Mouse (Mus musculus): ENCODE measurements at regions not wholly inside any gene's neighbourhood (a gene's known extent, or its start where the extent isn't known, plus 50 kb on each side); places are given as distances from the start of the nearest gene placed in this dataset.
A peak's percentile ranks its signal among the peaks of the same experiment; 100 is the strongest.

DNA sequence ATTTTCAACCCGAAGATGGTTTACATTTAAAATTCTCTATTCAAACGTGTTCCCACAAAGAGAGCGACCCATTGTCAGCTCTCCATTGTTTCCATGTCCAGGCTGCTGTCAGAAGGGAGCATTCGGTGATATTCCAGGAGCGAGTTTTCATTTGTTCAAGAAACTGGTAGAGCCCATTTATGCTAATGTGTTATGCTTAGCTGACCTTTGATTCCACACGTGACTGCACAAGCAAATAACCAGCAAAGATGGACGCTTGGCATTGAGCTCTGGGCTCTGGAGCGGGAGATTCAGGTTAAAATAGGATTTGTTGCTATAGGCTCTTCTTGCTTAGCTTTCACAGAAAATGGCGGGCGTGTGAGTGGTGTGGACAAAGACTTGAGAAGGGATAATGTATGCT is 105.3 kb upstream of the Prickle1 start:
- DNase-seq: no peak

DNA sequence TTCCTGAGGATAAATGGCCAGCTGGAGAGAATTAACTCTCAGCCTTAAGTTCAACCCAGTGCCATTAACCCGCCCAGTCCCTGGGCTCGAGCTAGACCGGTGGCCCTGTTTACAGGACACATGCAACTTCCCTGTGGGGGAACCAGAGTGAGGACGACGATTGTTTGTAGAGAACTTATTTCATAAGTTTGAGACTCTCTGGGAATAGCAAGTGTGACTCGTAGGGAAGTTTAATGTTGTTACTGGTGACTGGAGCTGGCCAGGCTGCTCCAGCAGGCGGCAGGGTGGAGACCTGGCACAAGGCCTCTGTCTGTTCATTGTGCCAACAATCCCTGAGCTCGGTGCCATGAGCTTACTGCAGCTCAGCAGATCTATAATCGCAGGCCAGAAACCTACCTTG is 104.3 kb upstream of the Prickle1 start:
- peak; percentile 74 for DNase-seq

DNA sequence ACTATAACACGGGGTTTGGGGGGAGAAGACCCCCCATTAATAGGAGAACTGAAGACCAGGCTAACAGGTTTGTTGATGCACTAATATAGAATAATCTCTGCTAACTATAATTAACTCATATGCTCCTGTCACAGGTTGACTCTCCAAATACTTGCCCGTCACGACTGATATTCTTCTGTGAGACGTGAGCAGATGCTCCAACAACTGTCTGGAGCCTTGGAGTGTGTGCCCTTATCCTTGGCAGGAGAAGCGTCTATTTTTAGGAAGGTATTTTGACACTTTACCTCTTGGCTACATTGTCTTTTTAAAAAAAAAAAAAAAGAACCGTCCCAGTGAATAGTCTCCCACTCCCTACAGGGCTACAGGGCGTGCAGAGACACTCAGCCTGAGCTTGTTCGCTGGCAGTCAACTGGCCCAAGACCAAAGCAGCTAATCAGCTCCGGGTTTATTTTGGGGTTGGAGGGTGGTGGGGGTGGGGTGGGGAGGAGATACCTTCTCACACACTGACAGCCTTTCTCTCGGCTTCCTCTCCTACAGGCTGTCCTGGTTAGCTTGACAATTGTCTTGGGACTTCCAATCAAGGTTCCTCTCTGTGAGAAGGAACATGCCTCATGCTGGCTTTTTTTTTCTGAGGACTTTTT is 102.6 kb upstream of the Prickle1 start:
- no peak for DNase-seq

DNA sequence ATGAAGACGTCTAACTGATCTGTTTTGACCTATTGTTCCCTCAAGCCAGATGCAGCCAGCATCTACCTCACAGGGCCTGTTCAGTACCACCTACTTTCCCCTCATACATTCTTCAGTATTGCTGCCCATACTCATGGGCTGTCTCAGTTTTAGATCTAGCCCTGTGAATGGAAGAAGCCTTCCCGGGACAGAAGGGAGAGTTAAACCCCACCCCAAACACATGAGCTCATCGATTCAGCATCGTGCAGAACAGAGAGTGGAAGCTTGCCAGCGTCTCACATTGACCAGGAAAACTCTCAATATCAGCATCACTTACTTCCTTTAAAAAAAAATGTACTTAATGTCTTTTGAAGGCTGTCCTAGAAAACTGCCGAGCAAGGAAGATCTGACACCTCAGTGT is 95.0 kb upstream of the Prickle1 start:
- DNase-seq: no peak

DNA sequence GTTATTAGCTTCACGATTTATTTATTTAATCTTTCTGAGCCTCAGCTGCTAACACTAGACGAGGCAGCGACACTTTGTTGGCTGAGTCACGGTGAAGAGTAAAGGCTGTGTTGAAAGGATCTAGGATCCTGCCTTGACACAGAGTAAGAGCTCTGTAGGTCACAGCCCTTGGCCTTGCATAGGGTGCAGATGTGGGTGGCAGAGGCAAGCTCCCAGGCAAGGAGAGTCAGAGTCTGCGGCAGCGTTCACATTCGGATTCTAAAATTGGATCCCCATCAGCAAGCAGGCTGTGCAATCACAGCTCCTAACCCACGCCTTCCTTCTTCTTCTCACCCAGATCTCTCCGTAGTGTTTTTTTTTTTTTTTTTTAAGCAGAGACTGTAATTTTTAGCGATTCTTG is 94.3 kb upstream of the Prickle1 start:
- no peak for DNase-seq

DNA sequence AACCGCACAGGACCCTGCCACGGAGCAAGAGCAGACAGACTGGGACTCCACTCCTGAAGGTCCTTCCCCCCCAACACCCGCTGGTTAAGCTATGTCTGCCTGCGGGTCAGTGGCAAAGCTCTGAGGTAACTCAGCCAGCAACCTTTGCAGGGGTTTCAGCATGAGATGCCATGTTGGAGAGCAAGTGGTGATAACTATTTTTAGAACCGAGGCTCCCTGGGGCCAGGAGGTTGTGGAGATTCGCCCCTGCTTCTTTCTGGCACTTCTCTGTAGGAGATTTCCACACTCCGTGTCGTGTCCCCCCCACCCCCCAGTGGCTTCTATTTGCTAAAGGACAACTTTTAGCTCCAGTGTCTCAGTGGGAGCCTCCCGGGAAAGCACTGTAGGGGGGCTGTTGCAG is 90.7 kb upstream of the Prickle1 start:
- DNase-seq: no peak

DNA sequence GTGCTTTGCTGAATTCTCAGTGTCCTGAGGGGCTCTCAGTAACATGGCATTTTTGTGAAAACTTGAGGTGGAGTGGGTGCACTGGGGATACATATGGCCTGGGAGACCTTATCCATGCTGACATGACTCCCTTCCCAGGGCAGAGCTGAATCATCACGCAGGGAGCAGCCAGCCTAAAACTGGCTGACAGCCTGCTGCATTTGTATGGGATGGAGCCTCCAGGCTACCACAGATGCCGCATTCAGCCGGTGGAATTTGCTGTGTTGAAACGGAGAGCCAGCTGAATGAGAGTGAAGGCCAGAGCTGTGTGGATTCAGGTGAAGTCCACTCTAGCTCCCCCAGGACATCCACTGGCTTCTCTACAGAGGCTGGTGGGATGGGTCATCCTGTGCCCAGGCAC is 85.9 kb upstream of the Prickle1 start:
- DNase-seq: no peak

DNA sequence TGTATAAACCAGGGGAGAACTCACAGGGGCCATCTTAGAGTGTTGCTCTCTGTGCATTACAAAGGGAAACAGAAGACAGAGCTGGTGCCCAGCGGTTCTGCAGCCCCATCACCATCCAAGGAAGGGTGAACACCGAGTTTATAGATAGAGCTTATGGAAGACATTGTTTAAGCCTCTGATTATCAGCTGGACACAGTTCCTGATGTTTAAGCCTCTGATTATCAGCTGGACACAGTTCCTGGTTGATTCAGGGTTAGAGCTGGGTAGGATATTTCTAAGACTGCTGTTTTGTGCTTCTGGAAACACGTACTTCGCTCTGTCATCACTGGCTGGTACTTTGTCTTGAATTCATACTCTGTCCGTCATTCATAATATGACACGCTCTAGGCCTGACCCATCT is 79.9 kb upstream of the Prickle1 start:
- DNase-seq: no peak

DNA sequence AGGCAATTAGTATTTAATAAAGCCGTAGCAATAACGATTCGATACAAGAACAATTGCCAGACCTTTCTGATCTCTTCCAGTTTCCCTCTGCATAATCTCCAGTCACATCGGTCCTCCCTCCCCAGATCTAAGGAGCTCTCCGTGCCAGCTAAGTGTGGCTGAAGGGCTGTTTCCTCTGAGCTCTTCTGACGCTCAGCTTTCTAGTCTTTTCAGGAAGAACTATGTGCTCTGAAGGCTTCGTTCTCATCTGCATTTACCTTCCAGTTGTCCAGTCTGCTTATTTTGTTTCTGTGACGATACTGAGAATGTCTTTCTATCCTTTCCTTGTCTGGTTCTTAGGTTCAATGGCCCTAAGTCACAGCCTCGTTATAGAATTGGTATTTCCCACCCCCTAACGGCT is 78.3 kb upstream of the Prickle1 start:
- no peak for DNase-seq

DNA sequence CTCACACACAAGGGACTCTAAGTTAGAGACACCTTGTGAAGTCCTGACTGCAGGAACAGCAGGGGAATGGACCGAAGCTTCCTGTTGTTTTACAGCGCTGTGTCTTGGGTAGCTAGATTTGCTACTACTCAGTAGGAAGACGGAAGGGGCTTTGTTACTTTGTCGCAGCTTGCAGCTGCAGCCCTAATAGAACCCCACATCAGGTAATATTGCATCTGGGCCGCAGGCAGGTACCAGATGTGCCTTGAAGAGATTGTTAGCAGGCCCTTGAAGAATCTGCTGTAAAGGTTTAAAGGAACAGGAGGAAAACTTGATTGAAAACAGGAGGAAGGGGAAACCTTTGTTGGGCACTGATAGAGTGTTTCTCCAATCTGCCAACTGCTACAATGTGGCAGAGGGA is 68.2 kb upstream of the Prickle1 start:
- DNase-seq: no peak

DNA sequence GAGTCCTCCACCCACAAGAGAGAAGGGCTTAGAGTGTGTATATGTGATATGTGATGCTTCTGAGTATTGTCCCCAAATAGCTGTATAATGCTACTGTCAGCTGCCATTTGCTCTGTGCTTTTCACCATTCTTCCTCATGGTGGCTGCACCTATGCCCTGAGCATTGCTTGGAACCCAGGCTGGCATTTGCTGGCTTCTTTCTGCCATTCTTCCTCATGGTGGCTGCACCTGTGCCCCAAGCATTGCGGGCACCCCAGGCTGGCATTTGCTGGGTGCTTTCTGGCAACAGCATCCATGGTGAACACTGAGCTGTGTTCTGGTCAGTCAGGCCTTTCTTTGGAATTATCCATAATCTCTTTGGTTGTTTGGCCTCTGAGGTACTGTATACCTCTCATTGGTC is 66.9 kb upstream of the Prickle1 start:
- DNase-seq: no peak

DNA sequence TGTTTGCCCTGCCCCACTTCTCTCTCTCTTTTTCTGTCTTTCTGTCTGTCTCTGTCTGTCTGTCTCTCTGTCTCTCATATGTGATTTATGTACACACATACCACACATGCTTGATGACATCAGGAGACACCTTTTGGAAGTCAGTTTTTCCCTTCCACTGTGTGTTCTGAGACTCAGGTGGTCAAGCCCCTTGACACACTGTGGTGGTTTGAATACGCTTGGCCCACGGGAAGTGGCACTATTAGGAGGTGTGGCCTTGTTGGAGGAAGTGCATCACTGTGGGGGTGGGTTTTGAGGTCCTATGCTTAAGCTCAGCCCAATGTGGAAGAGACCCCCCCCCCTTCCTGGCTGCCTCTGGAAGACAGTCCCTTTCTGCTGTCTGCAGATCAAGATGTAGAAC is 66.1 kb upstream of the Prickle1 start:
- no peak for DNase-seq

DNA sequence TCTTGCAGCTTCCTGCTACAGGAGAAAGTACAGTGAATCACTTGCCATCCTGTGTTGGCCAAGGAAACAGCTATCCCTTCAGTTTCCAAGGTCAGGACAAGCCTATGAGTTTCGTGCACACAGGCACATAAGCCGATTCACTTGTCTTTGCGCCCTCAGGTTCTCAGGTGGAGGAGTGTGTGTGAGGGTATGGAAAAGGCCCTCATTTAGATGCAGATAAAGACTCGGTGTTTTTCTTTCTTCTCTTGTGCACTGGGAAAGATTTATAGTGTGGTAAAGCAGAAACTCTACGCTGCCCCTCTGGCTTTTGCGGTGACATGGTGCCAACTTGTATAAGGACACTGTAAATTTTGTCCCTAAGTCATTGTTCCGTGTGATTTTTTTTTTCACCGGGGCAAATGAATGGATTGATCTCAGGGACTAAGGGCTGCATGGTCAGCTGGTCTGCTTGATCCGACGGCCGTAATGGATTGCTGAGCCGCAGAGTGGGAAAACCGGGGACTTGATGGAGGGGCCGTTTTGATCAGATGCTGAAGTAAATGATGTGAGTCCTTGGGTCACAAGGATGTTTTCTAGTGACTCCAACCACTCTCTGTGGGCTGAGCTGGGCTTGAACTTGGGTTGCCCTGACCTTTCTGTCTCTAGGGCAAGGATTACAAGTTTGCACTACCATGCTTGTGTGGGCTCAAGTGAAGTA is 65.4 kb upstream of the Prickle1 start:
- no peak for DNase-seq

DNA sequence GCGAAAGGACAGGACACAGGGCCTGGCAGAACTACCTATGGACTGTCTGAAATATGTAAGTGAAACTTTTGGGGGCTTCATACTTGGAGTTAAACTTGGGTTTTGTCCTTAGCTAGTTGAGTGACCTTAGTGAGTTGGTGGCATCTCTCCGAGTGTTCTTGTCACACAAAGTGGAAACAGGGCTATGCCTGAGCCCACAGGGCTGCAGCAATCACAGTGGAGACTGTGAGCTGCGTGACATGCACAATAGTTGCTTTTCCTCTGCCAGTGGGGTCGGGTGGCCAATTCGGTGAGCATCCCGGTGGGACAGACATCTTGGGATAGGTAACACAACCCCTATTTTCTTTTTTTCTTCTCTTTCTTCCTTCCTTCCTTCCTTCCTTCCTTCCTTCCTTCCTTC is 61.5 kb upstream of the Prickle1 start:
- no peak for DNase-seq

DNA sequence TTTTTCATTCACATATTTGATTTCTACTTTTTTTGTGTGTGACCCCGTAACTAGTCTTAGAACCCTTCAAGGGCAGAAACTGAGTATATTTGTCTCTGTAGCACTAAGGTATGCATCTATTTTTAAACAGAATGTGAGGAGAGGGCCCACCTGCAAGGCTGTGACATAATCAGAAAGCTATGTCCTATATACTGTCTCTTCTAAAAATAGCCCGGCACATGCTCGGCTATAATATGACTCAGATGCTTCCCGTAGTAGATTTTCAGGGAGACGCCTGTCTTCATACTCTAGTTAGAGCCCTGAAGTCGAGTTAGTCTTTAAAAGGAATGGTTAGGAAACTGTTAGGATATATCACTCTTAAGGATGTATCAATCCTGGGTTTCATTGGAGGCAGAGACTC is 61.0 kb upstream of the Prickle1 start:
- DNase-seq: no peak

DNA sequence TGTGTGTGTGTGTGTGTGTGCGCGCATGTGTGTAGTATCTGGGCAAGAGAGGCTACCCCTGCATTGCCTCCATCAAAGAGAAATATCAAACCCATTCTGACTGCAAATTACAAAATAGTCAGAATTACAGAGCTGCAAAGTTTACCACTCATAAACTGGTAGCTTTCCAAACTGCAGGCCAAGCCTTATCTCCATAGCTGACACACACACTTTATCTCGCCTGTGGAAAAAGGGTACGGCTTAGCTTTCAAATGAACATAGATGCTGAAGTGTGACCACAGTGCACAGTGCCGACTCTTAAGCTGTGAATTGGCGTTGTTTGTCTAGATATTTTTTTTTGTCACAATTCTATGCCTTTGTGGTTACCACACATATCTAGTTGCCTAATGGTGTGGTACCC is 60.1 kb upstream of the Prickle1 start:
- no peak for DNase-seq

DNA sequence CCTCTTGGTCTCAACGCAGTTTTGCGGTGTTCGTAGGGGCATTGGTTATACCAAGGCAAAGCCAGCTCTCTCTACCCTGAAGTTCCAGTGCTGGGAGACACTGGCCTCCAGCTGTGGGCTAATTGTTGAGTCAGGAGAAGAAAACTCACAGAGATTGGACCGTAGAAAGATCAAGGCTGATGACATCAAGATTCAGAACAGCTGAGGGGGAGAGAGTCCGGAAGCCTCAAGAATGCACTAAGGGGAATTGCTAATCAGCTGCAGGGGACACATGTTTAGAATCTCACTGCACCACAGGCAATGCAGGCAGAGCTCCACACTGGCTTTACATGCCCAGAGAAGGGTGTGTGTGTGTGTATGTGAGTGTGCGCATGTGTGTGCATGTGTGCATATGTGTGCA is 59.6 kb upstream of the Prickle1 start:
- DNase-seq: peak; percentile 22

DNA sequence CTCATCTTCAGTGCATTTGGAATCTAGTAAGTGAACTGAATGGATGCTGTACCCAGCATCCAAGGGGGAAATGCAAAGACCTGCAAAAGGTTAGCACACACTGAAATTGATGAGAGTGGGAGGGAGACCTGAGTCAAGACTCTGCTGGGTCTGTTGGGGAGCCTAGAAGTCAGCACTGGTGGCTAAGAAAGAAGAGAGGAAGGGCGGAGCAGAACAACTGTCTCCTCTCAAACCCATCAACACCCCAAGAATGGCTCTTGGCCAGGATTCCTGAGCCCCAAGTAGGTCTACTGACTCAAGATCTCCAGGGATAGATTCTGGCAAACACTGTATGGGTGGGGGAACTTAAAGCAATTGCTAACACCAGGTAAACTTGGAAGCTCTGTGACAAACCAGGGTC is 57.7 kb upstream of the Prickle1 start:
- DNase-seq: no peak

DNA sequence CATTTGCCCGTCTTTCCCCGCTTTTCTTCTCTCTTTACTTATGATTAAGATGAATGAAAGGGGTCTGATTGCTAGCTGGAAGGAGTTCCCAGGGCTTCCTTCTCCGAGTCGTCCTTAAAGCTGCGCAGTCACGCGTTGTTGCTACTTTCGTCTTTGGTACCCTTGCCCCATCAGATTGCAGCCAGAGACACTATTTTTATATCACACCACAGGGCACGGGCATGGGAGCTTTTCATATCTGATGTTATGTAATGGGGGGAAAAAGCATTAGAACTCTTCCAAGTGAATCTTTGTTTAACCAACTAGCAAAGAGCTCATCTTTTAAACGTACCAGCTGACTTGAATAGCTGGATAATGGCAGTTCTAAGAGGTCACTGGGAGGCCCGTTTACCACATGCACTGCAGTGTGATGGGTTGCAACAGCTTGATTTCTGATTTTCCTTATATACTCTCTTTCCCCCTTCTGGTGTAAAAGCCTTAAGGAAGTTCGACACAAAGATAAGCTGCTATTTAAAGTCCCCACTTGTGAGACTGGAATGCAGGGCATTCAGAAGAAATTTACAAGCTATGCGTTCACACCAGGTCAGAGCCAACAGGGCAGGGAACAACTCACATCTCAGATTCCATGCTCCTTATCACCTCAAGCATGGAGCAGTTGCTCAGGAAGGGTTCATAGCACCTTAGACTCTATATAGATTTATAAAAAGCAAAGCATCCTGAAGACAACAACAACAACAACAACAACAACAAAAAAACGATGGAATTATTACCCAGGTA is 55.5 kb upstream of the Prickle1 start:
- DNase-seq: no peak

DNA sequence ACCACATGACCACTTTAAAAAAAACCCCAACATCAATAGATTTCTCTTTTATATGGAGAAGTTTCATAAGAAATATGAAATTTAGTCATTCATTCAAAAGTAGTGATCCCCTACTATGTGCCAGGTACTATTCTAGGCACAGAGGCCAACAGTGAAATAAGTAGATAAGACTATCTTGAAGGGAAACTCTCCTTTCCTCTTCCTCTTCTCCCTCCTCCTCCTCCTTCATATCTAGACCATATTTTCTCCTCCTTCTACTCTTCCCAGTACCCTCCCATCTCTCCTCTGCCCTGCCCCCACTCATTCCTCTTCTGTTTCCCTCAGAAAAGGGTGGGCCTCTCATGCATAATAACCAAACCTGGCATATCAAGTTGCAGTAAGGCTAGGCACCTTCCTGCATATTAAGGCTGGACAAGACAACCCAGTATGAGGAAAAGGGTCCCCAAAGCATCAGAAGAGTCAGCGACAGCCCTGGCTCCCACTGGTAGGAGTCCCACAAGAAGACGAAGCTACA is 54.4 kb upstream of the Prickle1 start:
- DNase-seq: no peak

DNA sequence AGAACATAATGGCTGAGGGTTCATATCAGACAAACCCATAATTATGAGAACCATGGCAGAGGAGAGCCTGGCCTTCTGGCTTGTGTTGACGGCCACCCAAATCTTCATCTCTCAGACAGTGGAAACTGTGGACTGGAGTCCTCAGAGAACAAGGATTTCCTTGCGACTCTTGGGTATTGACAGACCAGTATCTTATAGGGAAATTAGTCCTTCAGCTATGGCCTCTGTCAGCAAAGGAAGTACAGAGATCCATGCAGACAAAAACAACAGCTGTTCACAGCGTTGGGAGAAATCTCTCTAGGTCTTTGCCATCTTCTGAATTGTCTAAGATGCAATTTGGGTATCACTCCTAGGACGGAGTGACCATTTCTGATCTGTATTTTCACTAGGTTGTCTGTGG is 53.0 kb upstream of the Prickle1 start:
- DNase-seq: no peak

DNA sequence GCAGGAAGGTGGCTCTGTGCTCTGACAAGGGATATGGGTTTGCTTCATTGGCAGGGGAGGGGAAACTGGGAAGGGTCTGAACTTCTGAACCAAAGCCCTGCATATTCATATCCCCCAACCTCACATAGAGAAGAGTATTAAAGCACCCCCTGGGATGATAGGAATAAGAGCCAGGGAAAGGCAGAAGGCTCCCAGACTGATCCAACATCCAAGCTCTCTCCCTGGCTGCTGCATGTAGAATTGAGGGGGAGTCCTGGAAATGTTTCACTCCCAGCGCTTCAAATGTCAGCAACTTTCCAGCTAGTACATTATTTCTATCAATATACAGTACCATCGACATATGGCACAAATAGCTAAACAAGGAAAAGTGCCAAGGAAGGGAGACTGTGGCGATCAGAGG is 51.1 kb upstream of the Prickle1 start:
- no peak for DNase-seq

DNA sequence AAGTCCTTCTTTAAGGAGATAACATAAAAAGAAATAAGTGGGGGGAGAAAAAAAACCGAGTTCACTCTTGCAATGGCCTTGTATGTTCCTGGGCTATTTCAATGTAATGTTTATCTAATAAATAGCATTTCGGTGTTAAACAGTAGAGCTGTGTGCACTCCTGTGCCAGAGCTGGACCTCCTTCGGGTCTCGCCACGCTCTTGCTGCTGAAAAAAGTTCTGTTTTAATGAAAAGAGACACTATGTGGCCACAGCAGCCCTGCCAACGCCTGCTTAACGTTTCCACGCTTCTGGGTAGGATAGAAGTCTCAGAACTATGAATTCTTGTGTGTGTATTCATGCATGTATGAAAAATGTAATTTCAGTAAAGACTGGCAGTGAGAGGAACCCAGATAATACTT is 50.3 kb upstream of the Prickle1 start:
- DNase-seq: no peak

Measured in adrenal gland, postnatal 10 days (tissue).